12 mouse cellular contexts compared by ENCODE assay signal in the genomic region with DNA sequence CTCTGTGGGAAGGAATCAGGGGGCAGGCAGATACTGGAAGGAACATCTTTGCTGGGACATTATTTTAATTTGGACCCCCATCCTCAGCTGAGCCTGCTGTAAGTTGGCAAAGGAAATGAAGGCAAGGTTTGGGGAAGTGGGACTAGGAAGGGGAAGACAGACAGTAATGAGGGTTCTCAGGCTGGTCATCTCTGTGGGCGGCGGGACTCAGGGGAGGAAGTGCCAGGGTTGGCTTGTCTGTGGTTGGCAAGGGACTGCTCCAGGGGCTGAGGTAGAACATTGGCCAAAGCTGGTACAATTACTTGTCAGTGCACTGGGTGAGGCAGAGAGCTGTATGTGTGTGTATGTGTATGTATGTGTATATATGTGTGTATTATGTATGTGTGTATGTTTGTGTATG.
DNase-seq lines count a peak whose midpoint lies in the region; ATAC-seq lines count a peak whose summit lies in the region.
"Had no signal": no experiment of that assay in that cellular context is flagged by ENCODE, and none has a peak within 500 bp of the region (broad histone marks: within the 10 kb centered on the region; RNA-seq: fewer than 3 reads in every experiment).

No protein-coding gene starts in this region.

- intact Hi-C loops in left cerebral cortex, postnatal 14 days (cut with DNase I) = no loop called here

- DNase-seq in left cerebral cortex, postnatal 14 days (ENCODE audit: low spot score in 2 of 2) = peak; percentile 9 to 12
- no peak for DNase-seq in left cerebral cortex, adult 18-20 months (ENCODE audit: low spot score in 2 of 2)
- peak; percentile 28 for DNase-seq in brain, adult 2 months (ENCODE audit: low read depth, low spot score)
- peak; percentile 13 for DNase-seq in lung, postnatal 10 days
- peak; percentile 41 to 55 for DNase-seq in monocyte, adult 2 months (ENCODE audit: low read depth in 1 of 2, low spot score in 2 of 2)
- DNase-seq in urinary bladder, postnatal 36 days (ENCODE audit: low spot score in 2 of 2) = no peak
- DNase-seq: adrenal gland, adult 8-10 months; cerebellum, adult 2 months; kidney, postnatal 10 days; right cerebral cortex, postnatal 4 days had no signal

- no peak for ATAC-seq in erythroid progenitor cell, adult 5-6 weeks (replicated peaks; ENCODE audit: low FRiP score, poor library complexity, severe bottlenecking)
- ATAC-seq: intestine, embryonic 15.5 days had no signal

Comparison
In these comparisons a context has a peak if more than half of its experiments do, and no peak if none do; other contexts are left out.
1. DNase-seq: peak in left cerebral cortex, postnatal 14 days (2 of 2), brain, adult 2 months (single experiment), lung, postnatal 10 days (single experiment) and monocyte, adult 2 months (2 of 2); none in left cerebral cortex, adult 18-20 months (0 of 2) and urinary bladder, postnatal 36 days (0 of 2).